Mouse (Mus musculus) CH12.LX (cell line): Measurements from ENCODE around the gene Hbp1. TPM values are rescaled to one million over a fixed set of nuclear protein-coding genes. Genes with fewer than 3 reads are reported as not detected.
A peak's percentile ranks its signal among the peaks of the same experiment; 100 is the strongest.

ENCODE experiments used
- DNase-seq: peaks from one replicate; pipeline ENCODE4 v3.0.0-alpha.2; 2013; ENCODE audit errors: extremely low read depth
- H3K27ac ChIP-seq: 2 replicates; pipeline ENCODE4 v1.5.1; 2012; ENCODE audit warnings: low read depth, mild to moderate bottlenecking, control low read depth, moderate library complexity; ENCODE audit not compliant: insufficient read depth
- H3K27me3 ChIP-seq: replicated peaks from 2 replicates; pipeline ENCODE3; 2012; ENCODE audit warnings: inconsistent platforms
- H3K36me3 ChIP-seq, 2 experiments: replicated peaks in 1 of 2; 2 replicates each; pipeline versions ENCODE3 to v1.6.1; 2012; ENCODE audit warnings: inconsistent platforms in 1 of 2, low read length in 1 of 2, mild to moderate bottlenecking in 1 of 2, mixed read lengths in 1 of 2, moderate library complexity in 1 of 2; ENCODE audit not compliant: control insufficient read depth in 1 of 2, insufficient read depth in 1 of 2
- H3K4me1 ChIP-seq, 2 experiments: 2 replicates each; pipeline ENCODE4 v1.6.1; 2012; ENCODE audit warnings: inconsistent platforms in 1 of 2, moderate library complexity in 1 of 2; ENCODE audit not compliant: insufficient read depth in 2 of 2, control insufficient read depth in 1 of 2
- H3K4me2 ChIP-seq: 2 replicates; pipeline ENCODE4 v1.6.1; 2012; ENCODE audit warnings: low read depth, mild to moderate bottlenecking, control low read depth; ENCODE audit not compliant: poor library complexity, insufficient read depth, severe bottlenecking
- H3K4me3 ChIP-seq, 3 experiments: fragments of 150-350 bp in 1 of 3; sonication (generic) in 1 of 3; replicated peaks in 1 of 3; 2 replicates each; pipeline versions ENCODE3 to v1.5.1; 2011 to 2012; ENCODE audit warnings: low read depth in 2 of 3, low read length in 2 of 3, mild to moderate bottlenecking in 2 of 3, moderate library complexity in 2 of 3, control low read depth in 1 of 3, improper control_type of control experiment in 1 of 3, inconsistent platforms in 1 of 3, mixed read lengths in 1 of 3; ENCODE audit not compliant: poor library complexity in 1 of 3
- H3K79me2 ChIP-seq: replicated peaks from 2 replicates; pipeline ENCODE4 v1.6.1; 2012; ENCODE audit warnings: mild to moderate bottlenecking, moderate library complexity; ENCODE audit not compliant: control insufficient read depth, poor library complexity, insufficient read depth, severe bottlenecking; ENCODE audit errors: extremely low read depth
- H3K9ac ChIP-seq: 2 replicates; pipeline ENCODE4 v1.6.1; 2012; ENCODE audit warnings: low read depth, mild to moderate bottlenecking, control low read depth, moderate library complexity; ENCODE audit not compliant: insufficient read depth
- H3K9me3 ChIP-seq: replicated peaks from 2 replicates; pipeline ENCODE3; 2012; ENCODE audit warnings: low read length, inconsistent platforms, mixed read lengths
- BHLHE40 ChIP-seq: IDR thresholded peaks from 2 replicates; pipeline ENCODE4 v1.6.1; 2011; ENCODE audit warnings: mild to moderate bottlenecking, low read depth, low read length, improper control_type of control experiment
- CTCF ChIP-seq, 2 experiments: IDR thresholded peaks in 1 of 2; conservative IDR thresholded peaks in 1 of 2; 2 replicates each; pipeline ENCODE4 v1.5.1; 2011 to 2012; ENCODE audit warnings: low read depth in 2 of 2, low read length in 2 of 2, improper control_type of control experiment in 1 of 2, inconsistent platforms in 1 of 2, mild to moderate bottlenecking in 1 of 2, moderate library complexity in 1 of 2
- E2F4 ChIP-seq: IDR thresholded peaks from 2 replicates; pipeline ENCODE4 v1.6.1; 2011; ENCODE audit warnings: low read depth, low read length, improper control_type of control experiment; ENCODE audit not compliant: insufficient replicate concordance
- EP300 ChIP-seq: IDR thresholded peaks from 2 replicates; pipeline ENCODE4 v1.6.1; 2011; ENCODE audit warnings: low read length, improper control_type of control experiment
- ETS1 ChIP-seq: conservative IDR thresholded peaks from 2 replicates; pipeline ENCODE4 v1.6.1; 2012; ENCODE audit warnings: low read depth, mild to moderate bottlenecking, inconsistent platforms, low read length, improper control_type of control experiment, moderate library complexity
- GABPA ChIP-seq: IDR thresholded peaks from 2 replicates; pipeline ENCODE4 v1.6.1; 2012; ENCODE audit warnings: low read depth, low read length, improper control_type of control experiment, inconsistent platforms; ENCODE audit not compliant: insufficient replicate concordance
- HCFC1 ChIP-seq: IDR thresholded peaks from 2 replicates; pipeline ENCODE4 v1.6.1; 2012; ENCODE audit warnings: low read depth, mild to moderate bottlenecking, inconsistent platforms, low read length, improper control_type of control experiment
- IRF4 ChIP-seq: IDR thresholded peaks from 2 replicates; pipeline ENCODE4 v1.6.1; 2014; ENCODE audit warnings: low read depth, mild to moderate bottlenecking, inconsistent platforms, low read length, improper control_type of control experiment
- JUN ChIP-seq: IDR thresholded peaks from 2 replicates; pipeline ENCODE4 v1.6.1; 2011; ENCODE audit warnings: low read depth, mild to moderate bottlenecking, low read length, improper control_type of control experiment, moderate library complexity; ENCODE audit not compliant: insufficient read depth
- KAT2A ChIP-seq: IDR thresholded peaks from 2 replicates; pipeline ENCODE4 v1.6.1; 2012; ENCODE audit warnings: low read length, improper control_type of control experiment, inconsistent platforms; ENCODE audit not compliant: insufficient replicate concordance
- MAX ChIP-seq: IDR thresholded peaks from 2 replicates; pipeline ENCODE4 v1.6.1; 2011; ENCODE audit warnings: low read length, improper control_type of control experiment
- MAZ ChIP-seq: IDR thresholded peaks from 2 replicates; pipeline ENCODE4 v1.6.1; 2012; ENCODE audit warnings: low read depth, mild to moderate bottlenecking, inconsistent platforms, low read length, improper control_type of control experiment, moderate library complexity
- MEF2A ChIP-seq: IDR thresholded peaks from 2 replicates; pipeline ENCODE4 v1.6.1; 2014; ENCODE audit warnings: low read depth, mild to moderate bottlenecking, inconsistent platforms, low read length, improper control_type of control experiment, borderline replicate concordance
- MXI1 ChIP-seq: IDR thresholded peaks from 2 replicates; pipeline ENCODE4 v1.6.1; 2011; ENCODE audit warnings: mild to moderate bottlenecking, low read depth, low read length, improper control_type of control experiment
- MYC ChIP-seq: IDR thresholded peaks from 2 replicates; pipeline ENCODE4 v1.6.1; 2011; ENCODE audit warnings: low read depth, mild to moderate bottlenecking, improper control_type of control experiment, low read length
- NELFE ChIP-seq: IDR thresholded peaks from 2 replicates; pipeline ENCODE4 v1.6.1; 2011; ENCODE audit warnings: low read depth, low read length, improper control_type of control experiment
- NRF1 ChIP-seq: IDR thresholded peaks from 2 replicates; pipeline ENCODE4 v1.6.1; 2014; ENCODE audit warnings: low read depth, mild to moderate bottlenecking, inconsistent platforms, low read length, improper control_type of control experiment, moderate library complexity
- PAX5 ChIP-seq: IDR thresholded peaks from 2 replicates; pipeline ENCODE4 v1.6.1; 2012; ENCODE audit warnings: low read length, inconsistent platforms, mixed read lengths
- POLR2A ChIP-seq: IDR thresholded peaks from 2 replicates; pipeline ENCODE4 v1.6.1; 2011; ENCODE audit warnings: low read depth, mild to moderate bottlenecking, improper control_type of control experiment, low read length
- POLR2AphosphoS2 ChIP-seq: IDR thresholded peaks from 2 replicates; pipeline ENCODE4 v1.6.1; 2011; ENCODE audit warnings: low read depth, low read length, improper control_type of control experiment
- RAD21 ChIP-seq: IDR thresholded peaks from 2 replicates; pipeline ENCODE4 v1.6.1; 2011; ENCODE audit warnings: low read depth, mild to moderate bottlenecking, low read length, improper control_type of control experiment, moderate library complexity
- RCOR1 ChIP-seq: conservative IDR thresholded peaks from 2 replicates; pipeline ENCODE4 v1.6.1; 2012; ENCODE audit warnings: low read depth, mild to moderate bottlenecking, inconsistent platforms, low read length, improper control_type of control experiment
- SIN3A ChIP-seq: IDR thresholded peaks from 2 replicates; pipeline ENCODE4 v1.6.1; 2012; ENCODE audit warnings: low read length, improper control_type of control experiment, inconsistent platforms
- TBP ChIP-seq: conservative IDR thresholded peaks from 2 replicates; pipeline ENCODE4 v1.6.1; 2011; ENCODE audit warnings: low read depth, low read length, improper control_type of control experiment
- TCF12 ChIP-seq: IDR thresholded peaks from 2 replicates; pipeline ENCODE4 v1.6.1; 2014; ENCODE audit warnings: low read depth, mild to moderate bottlenecking, inconsistent platforms, low read length, improper control_type of control experiment
- UBTF ChIP-seq: IDR thresholded peaks from 2 replicates; pipeline ENCODE4 v1.6.1; 2012; ENCODE audit warnings: low read depth, mild to moderate bottlenecking, inconsistent platforms, low read length, improper control_type of control experiment, moderate library complexity
- ZC3H11A ChIP-seq: IDR thresholded peaks from 2 replicates; pipeline ENCODE4 v1.6.1; 2012; ENCODE audit warnings: low read depth, mild to moderate bottlenecking, inconsistent platforms, low read length, improper control_type of control experiment
- ZKSCAN1 ChIP-seq: IDR thresholded peaks from 2 replicates; pipeline ENCODE4 v1.6.1; 2012; ENCODE audit warnings: low read depth, inconsistent platforms, low read length, improper control_type of control experiment, borderline replicate concordance
- ZNF384 ChIP-seq: IDR thresholded peaks from 2 replicates; pipeline ENCODE4 v1.6.1; 2012; ENCODE audit warnings: low read depth, low read length, improper control_type of control experiment, inconsistent platforms
- dilution Hi-C: fragments of 300-500 bp; cut with MboI; formaldehyde crosslinking; loops from 2 replicates; pipeline ENCODE4 v1.14.3; 2020; ENCODE audit warnings: low sequenced_read_pairs; ENCODE audit not compliant: extremely low pct_unique_long_range_greater_than_20kb, extremely low pct_ligation_motif_present
- in situ Hi-C: fragments of 300-500 bp; cut with MboI; formaldehyde crosslinking; loops from 3 replicates; pipeline ENCODE4 v1.14.3; 2019; ENCODE audit warnings: low sequenced_read_pairs, low pct_ligation_motif_present, low pct_unique_long_range_greater_than_20kb, mixed read lengths
- polyA plus RNA-seq: library from polyadenylated mRNA; unstranded; fragments of >175 nt; gene quantifications from 2 replicates; pipeline ENCODE4 v1.2.1, GENCODE M21; 2012; ENCODE audit warnings: low read depth; ENCODE audit not compliant: insufficient read length
- total RNA-seq, 2 experiments: library from RNA; depleted of rRNA; stranded (reverse); fragments of 300-350 nt in 1 of 2; fragments of >200 nt in 1 of 2; gene quantifications; 2 replicates each; pipeline ENCODE4 v1.2.3; 2012 to 2014

Hbp1 gene
- total and polyA plus RNA-seq, 3 experiments: 16.0 to 24.4 (median 17.0) TPM

DNA sequence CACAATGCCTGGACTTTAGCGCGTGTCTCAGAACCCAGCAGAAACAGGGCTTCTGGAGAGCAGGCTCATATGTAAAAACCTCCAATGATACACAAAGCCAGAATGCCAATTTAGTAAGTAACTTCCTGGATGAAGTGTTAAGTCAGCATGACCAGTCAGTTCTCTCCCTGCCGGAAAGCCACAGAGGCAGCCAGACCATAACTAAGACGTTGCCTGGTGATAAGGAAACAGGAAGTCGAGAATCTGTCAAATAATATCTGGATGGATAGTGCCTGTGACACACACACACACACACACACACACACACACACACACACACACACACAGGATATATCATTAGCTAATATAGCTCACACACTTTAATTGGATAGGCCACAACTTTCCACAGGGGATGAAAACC is 46.5 kb upstream of the Hbp1 start:
- Histone ChIP-seq H3K9me3 (no peaks in the 10 kb centered on the region), H3K36me3 (no peaks in the 10 kb centered on the region), H3K4me2 (no peak overlapping the region), H3K4me1 (peaks cover 3 to 18% of the 10 kb centered on the region in 2 experiments; a peak in 3 of 4 replicates), H3K9ac (no peak overlapping the region), H3K27ac (no peak overlapping the region), H3K4me3 (no peak overlapping the region), H3K27me3 (no peaks in the 10 kb centered on the region), H3K79me2 (no peaks in the 10 kb centered on the region)
- no peak for TF ChIP-seq NELFE
- no peak for TF ChIP-seq TBP
- no peak for TF ChIP-seq POLR2AphosphoS2
- 0 out of 2 replicates have a peak, but pooled peaks have one; percentile 17 for TF ChIP-seq EP300
- TF ChIP-seq MAX: no peak
- TF ChIP-seq MYC: no peak
- TF ChIP-seq ZNF384: no peak
- TF ChIP-seq GABPA: no peak
- DNase-seq: peak; percentile 68
- dilution Hi-C loops: no loop called here
- in situ Hi-C loops: no loop called here

DNA sequence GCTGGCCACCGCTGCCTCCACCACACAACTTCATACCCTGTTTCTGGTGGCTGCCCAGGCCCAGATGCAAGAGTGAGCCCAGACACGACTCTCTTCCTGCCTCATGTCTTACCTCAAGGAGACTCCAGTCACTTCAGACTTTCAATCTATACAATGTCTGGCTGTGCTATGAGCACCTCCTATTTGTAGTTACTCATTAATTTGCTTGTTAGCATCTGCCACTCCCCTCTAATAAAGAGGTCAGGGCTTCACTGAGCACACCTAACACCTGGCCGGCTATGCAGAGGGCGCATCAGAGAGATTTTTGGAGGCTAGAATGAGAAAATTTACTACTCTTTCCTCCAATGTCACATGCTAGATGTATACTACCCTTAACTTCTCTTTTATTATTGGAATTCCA is 40.2 kb upstream of the Hbp1 start:
- H3K27ac ChIP-seq: no peak overlapping the region
- H3K4me3 ChIP-seq: no peak overlapping the region

DNA sequence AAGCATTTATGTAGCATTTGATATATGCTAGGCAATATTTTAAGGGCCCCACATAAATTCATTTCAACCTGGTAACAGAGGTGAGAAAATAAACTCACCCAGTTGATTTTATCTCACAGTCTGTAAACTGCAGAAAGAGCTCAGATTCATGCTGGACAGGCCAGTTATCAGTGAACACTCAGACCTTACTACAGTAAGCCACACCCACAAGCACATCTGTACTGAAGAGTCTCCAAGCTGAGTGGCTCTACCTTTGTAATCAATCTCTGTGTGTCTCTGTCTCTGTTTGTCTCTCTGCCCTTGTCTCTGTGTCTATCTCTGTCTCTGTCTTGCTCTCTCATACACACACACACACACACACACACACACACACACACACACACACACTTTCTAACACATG is 39.4 kb upstream of the Hbp1 start:
- no peak overlapping the region for H3K4me3 ChIP-seq
- dilution Hi-C loops: no loop called here
- H3K4me1 ChIP-seq: no peaks in the 10 kb centered on the region

More for the DNA sequence above, 40.2 kb upstream of the Hbp1 start:
- dilution Hi-C loops: no loop called here
- no peak for DNase-seq
- no peaks in the 10 kb centered on the region for H3K36me3 ChIP-seq
- no peaks in the 10 kb centered on the region for H3K4me1 ChIP-seq
- H3K9me3 ChIP-seq: no peaks in the 10 kb centered on the region
- no peak overlapping the region for H3K4me2 ChIP-seq
- no peak overlapping the region for H3K9ac ChIP-seq
- H3K79me2 ChIP-seq: no peaks in the 10 kb centered on the region
- no peaks in the 10 kb centered on the region for H3K27me3 ChIP-seq
- TF ChIP-seq RAD21 (no peak), ZNF384 (no peak), PAX5 (no peak), MYC (no peak), IRF4 (no peak), SIN3A (no peak), EP300 (no peak), E2F4 (no peak), MAZ (no peak), HCFC1 (no peak), ETS1 (no peak), POLR2AphosphoS2 (no peak), TCF12 (no peak), MAX (no peak), NRF1 (no peak), MEF2A (no peak), ZKSCAN1 (no peak), MXI1 (no peak)
- TF ChIP-seq, all 38 proteins: peak for 0
- in situ Hi-C loops: no loop called here

More for the DNA sequence above, 39.4 kb upstream of the Hbp1 start:
- no peak for DNase-seq
- H3K4me2 ChIP-seq: no peak overlapping the region
- TF ChIP-seq ZC3H11A: no peak
- TF ChIP-seq TBP: no peak
- TF ChIP-seq ETS1: no peak
- TF ChIP-seq CTCF (conservative IDR thresholded peaks at IDR 0.05 in 1 of 2, IDR thresholded peaks at IDR 0.05 in 1 of 2; ENCODE audit: low read depth in 2 of 2, low read length in 2 of 2): no peak
- TF ChIP-seq UBTF: no peak
- TF ChIP-seq BHLHE40: no peak
- TF ChIP-seq RCOR1: no peak
- no peak for TF ChIP-seq RAD21
- no peak for TF ChIP-seq MYC
- TF ChIP-seq POLR2A: no peak
- no peak for TF ChIP-seq PAX5
- no peak for TF ChIP-seq ZKSCAN1
- no peak for TF ChIP-seq JUN
- no peak for TF ChIP-seq KAT2A
- TF ChIP-seq, all 38 proteins: peak for 0
- Histone ChIP-seq H3K9ac (no peak overlapping the region), H3K79me2 (no peaks in the 10 kb centered on the region), H3K27me3 (no peaks in the 10 kb centered on the region), H3K9me3 (no peaks in the 10 kb centered on the region), H3K27ac (no peak overlapping the region), H3K36me3 (no peaks in the 10 kb centered on the region)
- in situ Hi-C loops: loop anchor here (10.0 kb wide), 1 partner anchor 65 kb away; no protein-coding TSS in a partner anchor
